Mouse (Mus musculus): ENCODE results near the gene Msantd3.

Gene Msantd3

GRCm38 (mm10) chr4:48588576-48588975 lies 48.8 kb downstream of the Msantd3 start:
- in situ Hi-C loops (cut with MboI; ENCODE audit: low pct_unique_long_range_greater_than_20kb in 1 of 2, low sequenced_read_pairs in 2 of 2, unreplicated experiment in 1 of 2), result no loop called here

DNA sequence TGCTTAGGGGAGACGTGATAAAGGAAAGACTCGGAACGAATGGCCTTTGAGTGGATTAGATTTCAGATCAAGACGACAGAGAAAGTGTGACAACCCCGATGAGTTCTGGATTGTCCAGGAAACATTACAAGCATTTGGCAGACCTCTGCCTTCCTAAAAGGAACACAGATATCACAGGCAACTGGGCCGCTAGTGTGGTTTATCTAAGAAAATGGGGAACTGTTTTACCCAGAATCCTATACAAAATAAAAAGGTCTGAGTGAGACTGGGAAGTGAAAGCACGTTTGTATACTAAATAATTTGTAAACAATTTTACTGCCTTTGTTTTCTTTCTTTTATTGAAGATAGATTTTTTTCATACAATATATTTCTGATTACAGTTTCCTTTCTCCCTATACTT lies 51.1 kb downstream of the Msantd3 start:
- in situ Hi-C loops (cut with MboI; ENCODE audit: low pct_unique_long_range_greater_than_20kb in 1 of 2, low sequenced_read_pairs in 2 of 2, unreplicated experiment in 1 of 2), result no loop called here

- in situ Hi-C loops (cut with MboI; ENCODE audit: low pct_unique_long_range_greater_than_20kb in 1 of 2, low sequenced_read_pairs in 2 of 2, unreplicated experiment in 1 of 2), result no loop called here
Measured at GRCm38 (mm10) chr4:48591390-48591789, 51.7 kb downstream of the Msantd3 start.

- in situ Hi-C loops (cut with MboI; ENCODE audit: low pct_unique_long_range_greater_than_20kb in 1 of 2, low sequenced_read_pairs in 2 of 2, unreplicated experiment in 1 of 2), result no loop called here
Measured at GRCm38 (mm10) chr4:48592328-48592727, 52.6 kb downstream of the Msantd3 start.

DNA sequence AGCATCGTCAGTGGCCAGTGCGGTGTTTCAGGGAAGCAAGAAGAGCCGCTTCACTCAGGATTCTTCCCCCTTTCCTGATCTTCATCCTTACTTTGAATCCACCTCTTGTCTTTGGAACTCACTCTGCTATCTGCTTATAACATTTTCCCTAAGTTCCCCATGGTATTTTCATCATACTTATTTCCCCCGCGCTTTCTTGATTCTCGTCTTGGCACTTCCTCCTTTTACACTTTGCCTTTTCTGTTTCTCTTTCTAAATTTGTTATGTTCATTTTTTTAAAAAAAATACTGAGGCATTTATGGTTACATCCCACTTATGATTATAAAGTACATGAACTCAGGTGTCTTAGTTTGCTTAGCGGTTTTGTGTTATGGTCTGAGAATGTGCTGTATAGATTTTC lies 53.1 kb downstream of the Msantd3 start:
- in situ Hi-C loops (cut with MboI; ENCODE audit: low pct_unique_long_range_greater_than_20kb in 1 of 2, low sequenced_read_pairs in 2 of 2, unreplicated experiment in 1 of 2), result no loop called here

DNA sequence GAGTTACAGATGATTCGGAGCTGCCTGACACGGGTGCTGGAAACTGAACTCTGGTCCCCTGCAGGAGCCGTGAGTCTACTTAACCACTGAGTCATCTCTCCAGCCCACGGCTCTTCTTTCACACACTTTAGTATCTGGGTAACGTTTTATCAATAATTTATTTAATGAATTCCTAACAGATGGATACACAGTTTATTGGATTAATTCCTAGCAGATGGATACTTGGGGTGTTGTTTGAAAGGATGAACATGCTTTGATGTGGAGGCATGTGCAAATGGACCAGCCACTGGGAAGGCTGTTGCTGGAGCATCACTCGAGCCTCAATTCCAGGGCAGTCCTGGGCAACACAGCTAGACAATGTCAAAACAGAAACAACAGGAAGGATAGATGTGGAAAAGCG lies 56.4 kb downstream of the Msantd3 start:
- in situ Hi-C loops (cut with MboI; ENCODE audit: low pct_unique_long_range_greater_than_20kb in 1 of 2, low sequenced_read_pairs in 2 of 2, unreplicated experiment in 1 of 2), result no loop called here

- in situ Hi-C loops (cut with MboI; ENCODE audit: low pct_unique_long_range_greater_than_20kb in 1 of 2, low sequenced_read_pairs in 2 of 2, unreplicated experiment in 1 of 2), result no loop called here
Measured at GRCm38 (mm10) chr4:48605650-48606049, 65.9 kb downstream of the Msantd3 start.

DNA sequence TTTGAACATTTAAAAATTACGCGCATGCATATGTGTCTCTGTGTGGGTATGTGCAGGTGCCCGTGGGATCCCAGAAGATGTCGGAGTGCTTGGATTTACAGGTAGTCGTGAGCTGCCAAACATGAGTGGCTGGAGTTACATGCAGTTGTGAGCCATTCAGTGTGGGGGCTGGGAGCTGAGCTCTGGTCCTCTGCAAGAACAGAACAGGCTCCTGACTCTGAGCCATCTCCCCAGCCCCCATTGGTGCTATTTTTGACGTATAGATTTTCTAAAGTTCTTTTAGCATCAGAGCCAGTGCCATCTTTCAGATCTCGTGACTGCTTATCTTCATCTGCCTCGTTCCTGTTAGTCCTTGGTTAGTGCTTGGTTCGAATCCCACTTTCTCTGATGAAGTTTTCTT lies 69.8 kb downstream of the Msantd3 start:
- in situ Hi-C loops (cut with MboI; ENCODE audit: low pct_unique_long_range_greater_than_20kb in 1 of 2, low sequenced_read_pairs in 2 of 2, unreplicated experiment in 1 of 2), result no loop called here

DNA sequence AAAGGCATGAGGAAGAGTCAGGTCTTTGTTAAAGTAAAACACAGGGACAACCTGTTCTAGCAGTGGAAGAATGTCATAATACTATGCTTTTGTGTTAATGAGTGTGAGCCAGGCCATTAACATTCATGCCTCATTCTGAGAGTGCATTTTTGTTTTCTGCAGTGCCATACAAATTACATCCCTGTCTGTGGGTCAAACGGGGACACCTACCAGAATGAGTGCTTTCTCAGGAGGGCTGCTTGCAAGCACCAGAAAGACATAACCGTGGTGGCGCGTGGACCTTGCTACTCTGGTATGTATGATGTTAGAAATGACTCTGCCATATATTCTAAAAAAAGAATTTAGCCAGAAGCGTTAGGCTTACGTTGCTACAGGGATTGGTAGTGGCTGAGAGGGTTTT lies 70.5 kb downstream of the Msantd3 start:
- in situ Hi-C loops (cut with MboI; ENCODE audit: low pct_unique_long_range_greater_than_20kb in 1 of 2, low sequenced_read_pairs in 2 of 2, unreplicated experiment in 1 of 2), result no loop called here

All from mouse embryonic stem cell (cell line).